Mouse (Mus musculus) spleen, adult 2 months (tissue): ENCODE measurements around the gene Rc3h2. TPM values are rescaled to one million over a fixed set of nuclear protein-coding genes. Genes with fewer than 3 reads are reported as not detected.

ENCODE experiments used
- DNase-seq, 2 experiments: peaks; one replicate each; pipeline versions ENCODE4 v3.0.0 to v3.0.0-alpha.2; 2012 to 2021; ENCODE audit warnings: low spot score in 2 of 2, low read depth in 1 of 2
- H3K27ac ChIP-seq: fragments of 200-500 bp; 2 replicates; pipeline ENCODE4 v1.5.1; 2012; ENCODE audit warnings: low read length, inconsistent platforms; ENCODE audit not compliant: insufficient read depth
- H3K27me3 ChIP-seq: fragments of 200-500 bp; 2 replicates; pipeline ENCODE4 v1.6.1; 2012; ENCODE audit warnings: mild to moderate bottlenecking, moderate library complexity, low read length, inconsistent platforms; ENCODE audit not compliant: control insufficient read depth, insufficient read depth
- H3K36me3 ChIP-seq: fragments of 200-500 bp; 2 replicates; pipeline ENCODE4 v1.6.1; 2012; ENCODE audit warnings: mild to moderate bottlenecking, low read length, inconsistent platforms; ENCODE audit not compliant: control insufficient read depth, insufficient read depth
- H3K4me1 ChIP-seq: fragments of 200-500 bp; 2 replicates; pipeline ENCODE4 v1.6.1; 2011; ENCODE audit warnings: inconsistent platforms; ENCODE audit not compliant: control insufficient read depth, insufficient read depth, insufficient read length
- H3K4me3 ChIP-seq: fragments of 200-500 bp; 2 replicates; pipeline ENCODE4 v1.5.1; 2011; ENCODE audit warnings: mild to moderate bottlenecking, inconsistent platforms; ENCODE audit not compliant: insufficient read depth, insufficient read length; ENCODE audit errors: extremely low read depth
- CTCF ChIP-seq: fragments of 200-500 bp; IDR thresholded peaks from 2 replicates; pipeline ENCODE4 v1.5.1; 2011; ENCODE audit warnings: mild to moderate bottlenecking, inconsistent platforms; ENCODE audit not compliant: insufficient read depth, insufficient read length, insufficient replicate concordance; ENCODE audit errors: extremely low read depth
- POLR2A ChIP-seq: fragments of 200-500 bp; IDR thresholded peaks from 2 replicates; pipeline ENCODE4 v1.6.1; 2011; ENCODE audit warnings: low read depth, low read length, inconsistent platforms
- WGBS: fragments of 180-500 bp; shearing (Covaris S2); methylation state at CpG from one replicate; pipeline ENCODE4 v1.1.7; 2018; 5-methylcytosine and 5-hydroxymethylcytosine counted together
- polyA plus RNA-seq: library from polyadenylated mRNA; depleted of rRNA; stranded (reverse); fragments of >200 nt; gene quantifications from 2 replicates; pipeline ENCODE4 v1.2.3, GENCODE M21; 2012

Gene Rc3h2
- polyA plus RNA-seq, 1 experiment = 4.4 TPM

- H3K27me3 ChIP-seq = no peaks in the 10 kb centered on the region
- H3K27ac ChIP-seq = no peak overlapping the region
- H3K4me3 ChIP-seq = no peak overlapping the region
- DNase-seq = no peak
- TF ChIP-seq CTCF = no peak
- peaks cover 20% of the 10 kb centered on the region for H3K36me3 ChIP-seq
- 66% methylated on average over 1 of the region's 1 CpGs for WGBS
- H3K4me1 ChIP-seq = no peaks in the 10 kb centered on the region
These were observed 46.7 kb downstream of the Rc3h2 start for GRCm38 (mm10) chr2:37376018-37376417.

- H3K27ac ChIP-seq = no peak overlapping the region
- H3K4me1 ChIP-seq = no peaks in the 10 kb centered on the region
- H3K27me3 ChIP-seq = no peaks in the 10 kb centered on the region
- TF ChIP-seq CTCF (no peak), POLR2A (no peak)
- WGBS = 64% methylated on average over 2 of the region's 2 CpGs
- H3K36me3 ChIP-seq = peaks cover 9% of the 10 kb centered on the region; the same call in 1 of the 2 replicates
- no peak overlapping the region for H3K4me3 ChIP-seq
- no peak for DNase-seq
These were observed 52.1 kb downstream of the Rc3h2 start for GRCm38 (mm10) chr2:37370651-37371050.

- no peak overlapping the region for H3K27ac ChIP-seq
- H3K27me3 ChIP-seq = no peaks in the 10 kb centered on the region
- no peak for TF ChIP-seq CTCF
- TF ChIP-seq POLR2A = no peak
- 95% methylated on average over 2 of the region's 2 CpGs for WGBS
- H3K4me3 ChIP-seq = no peak overlapping the region
- H3K36me3 ChIP-seq = peaks cover 7% of the 10 kb centered on the region
- peak in 1 of 2 experiments; percentile 4 for DNase-seq
- peaks cover 3% of the 10 kb centered on the region; the same call in 1 of the 2 replicates for H3K4me1 ChIP-seq
These were observed 62.8 kb downstream of the Rc3h2 start for GRCm38 (mm10) chr2:37359908-37360307.

- WGBS = under 1% methylated on average over 42 of the region's 42 CpGs
- H3K4me1 ChIP-seq = peaks cover 3% of the 10 kb centered on the region; the same call in 1 of the 2 replicates
- no peak for TF ChIP-seq CTCF
- no peak for TF ChIP-seq POLR2A
- H3K4me3 ChIP-seq = peak within 1 kb of the TSS; percentile 85
- no peaks in the 10 kb centered on the region for H3K27me3 ChIP-seq
- peaks cover 10% of the 10 kb centered on the region for H3K36me3 ChIP-seq
- H3K27ac ChIP-seq = peak within 1 kb of the TSS; percentile 93
- peak; percentile 87 for DNase-seq
These were observed 63.8 kb downstream of the Rc3h2 start, which contains the start of gene Pdcl for GRCm38 (mm10) chr2:37358633-37359540. TSS of gene Pdcl (minus strand) at chr2:37359332.

- H3K36me3 ChIP-seq = peaks cover 31% of the 10 kb centered on the region
- DNase-seq = no peak
These were observed 67.1 kb downstream of the Rc3h2 start for GRCm38 (mm10) chr2:37355571-37355970.

GRCm38 (mm10) chr2:37351671-37352070, 71.0 kb downstream of the Rc3h2 start:
- peaks cover 31% of the 10 kb centered on the region for H3K36me3 ChIP-seq
- no peaks in the 10 kb centered on the region for H3K27me3 ChIP-seq
- TF ChIP-seq CTCF = no peak
- no peak for TF ChIP-seq POLR2A
- WGBS = 84% methylated on average over 7 of the region's 7 CpGs
- H3K4me1 ChIP-seq = no peaks in the 10 kb centered on the region
- H3K4me3 ChIP-seq = no peak overlapping the region
- no peak overlapping the region for H3K27ac ChIP-seq
- DNase-seq = no peak

More at GRCm38 (mm10) chr2:37355571-37355970, 67.1 kb downstream of the Rc3h2 start:
- Histone ChIP-seq H3K27me3 (no peaks in the 10 kb centered on the region), H3K4me3 (no peak overlapping the region), H3K27ac (no peak overlapping the region), H3K4me1 (peaks cover 3% of the 10 kb centered on the region; the same call in 1 of the 2 replicates)
- 99% methylated on average over 5 of the region's 5 CpGs for WGBS
- TF ChIP-seq POLR2A (no peak), CTCF (no peak)

GRCm38 (mm10) chr2:37338497-37339187, 84.1 kb downstream of the Rc3h2 start:
- H3K4me3 ChIP-seq = no peak overlapping the region
- H3K36me3 ChIP-seq = no peaks in the 10 kb centered on the region
- DNase-seq = peak in 1 of 2 experiments; percentile 11
- H3K27me3 ChIP-seq = no peaks in the 10 kb centered on the region
- H3K27ac ChIP-seq = no peak overlapping the region
- peak; percentile 37; the same call in 1 of the 2 replicates for TF ChIP-seq CTCF
- no peak for TF ChIP-seq POLR2A
- 58% methylated on average over 10 of the region's 10 CpGs for WGBS
- H3K4me1 ChIP-seq = no peaks in the 10 kb centered on the region
